In genomic region chr3:88623346-88624135, GRCm38 (mm10) we compare ENCODE assay signal across 8 mouse cellular contexts. TPM values are rescaled to one million over a fixed set of nuclear protein-coding genes. Genes with fewer than 3 reads are reported as not detected.
DNase-seq lines count a peak whose midpoint lies in the region; ATAC-seq lines count a peak whose summit lies in the region.

No protein-coding gene starts in this region.

- H3K9ac ChIP-seq in hindbrain, embryonic 11.5 days (ENCODE audit: low read depth, low read length) = peak overlapping the region; percentile 99
- H3K9ac ChIP-seq in liver, embryonic 15.5 days = peak overlapping the region; percentile 70; the same call in 1 of the 2 replicates
- peak overlapping the region; percentile 95 for H3K9ac ChIP-seq in neural tube, embryonic 15.5 days (replicated peaks)

- peaks cover 76% of the 10 kb centered on the region for H3K4me1 ChIP-seq in embryonic facial prominence, embryonic 10.5 days
- H3K4me1 ChIP-seq in hindbrain, embryonic 11.5 days (replicated peaks; ENCODE audit: control insufficient read depth, insufficient read depth, low read length) = peaks cover 16% of the 10 kb centered on the region
- peaks cover 98% of the 10 kb centered on the region for H3K4me1 ChIP-seq in liver, embryonic 15.5 days (replicated peaks)
- peaks cover 60% of the 10 kb centered on the region for H3K4me1 ChIP-seq in neural tube, embryonic 15.5 days

- peak overlapping the region; percentile 99 for H3K27ac ChIP-seq in embryonic facial prominence, embryonic 10.5 days (replicated peaks)
- H3K27ac ChIP-seq in hindbrain, embryonic 11.5 days (ENCODE audit: low read depth, low read length) = peak overlapping the region; percentile 88
- peak overlapping the region; percentile 80 for H3K27ac ChIP-seq in liver, embryonic 15.5 days (replicated peaks)
- peak overlapping the region; percentile 96 for H3K27ac ChIP-seq in neural tube, embryonic 15.5 days (replicated peaks)

- no peaks in the 10 kb centered on the region for H3K9me3 ChIP-seq in embryonic facial prominence, embryonic 10.5 days
- no peaks in the 10 kb centered on the region for H3K9me3 ChIP-seq in hindbrain, embryonic 11.5 days (ENCODE audit: control insufficient read depth, low read length)
- H3K9me3 ChIP-seq in liver, embryonic 15.5 days (replicated peaks) = no peaks in the 10 kb centered on the region
- H3K9me3 ChIP-seq in neural tube, embryonic 15.5 days (replicated peaks) = no peaks in the 10 kb centered on the region

- 4% methylated on average over 15 of the region's 15 CpGs for WGBS in embryonic facial prominence, embryonic 10.5 days
- 3% methylated on average over 15 of the region's 15 CpGs for WGBS in hindbrain, embryonic 11.5 days
- WGBS in liver, embryonic 15.5 days (ENCODE audit: insufficient replicate concordance) = 4% methylated on average over 15 of the region's 15 CpGs
- WGBS in neural tube, embryonic 15.5 days = 1% methylated on average over 14 of the region's 15 CpGs

- ATAC-seq in hindbrain, embryonic 11.5 days (ENCODE audit: low FRiP score) = no peak
- no peak for ATAC-seq in liver, embryonic 15.5 days (ENCODE audit: insufficient read depth)
- peak; percentile 21; the same call in 1 of the 2 replicates for ATAC-seq in neural tube, embryonic 15.5 days (ENCODE audit: low FRiP score)

- H3K36me3 ChIP-seq in embryonic facial prominence, embryonic 10.5 days (replicated peaks) = peaks cover 46% of the 10 kb centered on the region
- no peaks in the 10 kb centered on the region for H3K36me3 ChIP-seq in hindbrain, embryonic 11.5 days (ENCODE audit: control insufficient read depth, insufficient read depth, low read length)
- H3K36me3 ChIP-seq in liver, embryonic 15.5 days (replicated peaks) = 0 out of 2 replicates have a peak, but pooled peaks cover 3% of the 10 kb centered on the region
- no peaks in the 10 kb centered on the region for H3K36me3 ChIP-seq in neural tube, embryonic 15.5 days

- peak overlapping the region; percentile 97 for H3K4me3 ChIP-seq in embryonic facial prominence, embryonic 10.5 days
- peak overlapping the region; percentile 89 for H3K4me3 ChIP-seq in hindbrain, embryonic 11.5 days (ENCODE audit: low read depth, low read length)
- peak overlapping the region; percentile 73 for H3K4me3 ChIP-seq in liver, embryonic 15.5 days (replicated peaks)
- peak overlapping the region; percentile 86 for H3K4me3 ChIP-seq in neural tube, embryonic 15.5 days (replicated peaks)

- H3K27me3 ChIP-seq in embryonic facial prominence, embryonic 10.5 days (replicated peaks; ENCODE audit: low read depth, poor library complexity, severe bottlenecking) = peaks cover 10% of the 10 kb centered on the region; the same call in 1 of the 2 replicates
- H3K27me3 ChIP-seq in hindbrain, embryonic 11.5 days (ENCODE audit: control insufficient read depth, insufficient read depth, low read length) = no peaks in the 10 kb centered on the region
- H3K27me3 ChIP-seq in liver, embryonic 15.5 days = 0 out of 2 replicates have a peak, but pooled peaks cover 8% of the 10 kb centered on the region
- H3K27me3 ChIP-seq in neural tube, embryonic 15.5 days (replicated peaks) = no peaks in the 10 kb centered on the region

- DNase-seq in adrenal gland, postnatal 10 days = peak; percentile 31
- no peak for DNase-seq in adrenal gland, postnatal 25 days
- DNase-seq in B cell, adult 2 months = peak; percentile 17 to 29
- peak; percentile 53 for DNase-seq in embryonic facial prominence, embryonic 10.5 days (ENCODE audit: low spot score)
- peak; percentile 56 for DNase-seq in hindbrain, embryonic 11.5 days (ENCODE audit: low spot score)
- DNase-seq in spleen, postnatal 36 days (ENCODE audit: low spot score in 2 of 2) = no peak

- H3K4me2 ChIP-seq in hindbrain, embryonic 11.5 days (replicated peaks; ENCODE audit: low read depth, low read length) = peak overlapping the region; percentile 82
- peak overlapping the region; percentile 99 for H3K4me2 ChIP-seq in liver, embryonic 15.5 days
- peak overlapping the region; percentile 87 for H3K4me2 ChIP-seq in neural tube, embryonic 15.5 days

RNA-seq across cellular contexts. Expression of gene Arhgef2, which starts 17.8 kb away (rescaled TPM):
- total RNA-seq in adrenal gland, postnatal 10 days (2021) = 10 to 100 TPM; 51.4 to 71.5 TPM
- total RNA-seq in adrenal gland, postnatal 25 days (2021) = 35.4 and 35.9 TPM in 2 replicates
- polyA plus RNA-seq in embryonic facial prominence, embryonic 10.5 days (2016; fragmentation: Nextera tagmentation; extraction: Ambion mirVana) = 110 and 116 TPM in 2 replicates
- 149 and 181 TPM in 2 replicates for polyA plus RNA-seq in hindbrain, embryonic 11.5 days (2014; fragmentation: Nextera tagmentation; extraction: Ambion mirVana)
- 14.4 and 15.0 TPM in 2 replicates for polyA plus RNA-seq in liver, embryonic 15.5 days (2015; fragmentation: Nextera tagmentation; extraction: Ambion mirVana)
- 97.4 and 104 TPM in 2 replicates for polyA plus RNA-seq in neural tube, embryonic 15.5 days (2015; fragmentation: Nextera tagmentation; extraction: Ambion mirVana)

RNA-seq across cellular contexts. Expression of gene Rxfp4, which starts 29.4 kb away (rescaled TPM):
- not detected for total RNA-seq in adrenal gland, postnatal 10 days (2021)
- total RNA-seq in adrenal gland, postnatal 25 days (2021) = not detected in 2 replicates
- polyA plus RNA-seq in embryonic facial prominence, embryonic 10.5 days (2016; fragmentation: Nextera tagmentation; extraction: Ambion mirVana) = not detected in 2 replicates
- not detected in 2 replicates for polyA plus RNA-seq in hindbrain, embryonic 11.5 days (2014; fragmentation: Nextera tagmentation; extraction: Ambion mirVana)
- polyA plus RNA-seq in liver, embryonic 15.5 days (2015; fragmentation: Nextera tagmentation; extraction: Ambion mirVana) = not detected in 2 replicates
- polyA plus RNA-seq in neural tube, embryonic 15.5 days (2015; fragmentation: Nextera tagmentation; extraction: Ambion mirVana) = not detected in 2 replicates

RNA-seq across cellular contexts. Expression of gene Ssr2, which starts 47.9 kb away (rescaled TPM):
- total RNA-seq in adrenal gland, postnatal 10 days (2021) = 100 to 1,000 TPM; 221 to 247 TPM
- 199 and 214 TPM in 2 replicates for total RNA-seq in adrenal gland, postnatal 25 days (2021)
- polyA plus RNA-seq in embryonic facial prominence, embryonic 10.5 days (2016; fragmentation: Nextera tagmentation; extraction: Ambion mirVana) = 229 and 231 TPM in 2 replicates
- polyA plus RNA-seq in hindbrain, embryonic 11.5 days (2014; fragmentation: Nextera tagmentation; extraction: Ambion mirVana) = 152 and 169 TPM in 2 replicates
- 190 and 206 TPM in 2 replicates for polyA plus RNA-seq in liver, embryonic 15.5 days (2015; fragmentation: Nextera tagmentation; extraction: Ambion mirVana)
- polyA plus RNA-seq in neural tube, embryonic 15.5 days (2015; fragmentation: Nextera tagmentation; extraction: Ambion mirVana) = 157 and 175 TPM in 2 replicates

Comparison
In these comparisons a context has a peak if more than half of its experiments do, and no peak if none do; other contexts are left out.
1. DNase-seq: peak in adrenal gland, postnatal 10 days (single experiment), B cell, adult 2 months (2 of 2), embryonic facial prominence, embryonic 10.5 days (single experiment) and hindbrain, embryonic 11.5 days (single experiment); none in adrenal gland, postnatal 25 days (single experiment) and spleen, postnatal 36 days (0 of 2).
2. Peak in every context shown above with its lines, with median percentiles within 50 percentile points of each other: H3K27ac ChIP-seq, H3K4me3 ChIP-seq, H3K4me2 ChIP-seq and H3K9ac ChIP-seq.